Mouse (Mus musculus) kidney, adult 2 months (tissue): ENCODE data around the gene Noa1.

Experiments
- CTCF ChIP-seq: fragments of 200-500 bp; conservative IDR thresholded peaks from 2 replicates; pipeline ENCODE4 v1.5.1; 2011; ENCODE audit warnings: low read depth, mild to moderate bottlenecking, control low read depth, low read length, moderate library complexity, mixed read lengths; ENCODE audit not compliant: insufficient read depth, insufficient read length
- POLR2A ChIP-seq: fragments of 200-500 bp; IDR thresholded peaks from one replicate; pipeline ENCODE4 v1.6.1; 2011; ENCODE audit warnings: low read depth, low read length, control low read depth

DNA sequence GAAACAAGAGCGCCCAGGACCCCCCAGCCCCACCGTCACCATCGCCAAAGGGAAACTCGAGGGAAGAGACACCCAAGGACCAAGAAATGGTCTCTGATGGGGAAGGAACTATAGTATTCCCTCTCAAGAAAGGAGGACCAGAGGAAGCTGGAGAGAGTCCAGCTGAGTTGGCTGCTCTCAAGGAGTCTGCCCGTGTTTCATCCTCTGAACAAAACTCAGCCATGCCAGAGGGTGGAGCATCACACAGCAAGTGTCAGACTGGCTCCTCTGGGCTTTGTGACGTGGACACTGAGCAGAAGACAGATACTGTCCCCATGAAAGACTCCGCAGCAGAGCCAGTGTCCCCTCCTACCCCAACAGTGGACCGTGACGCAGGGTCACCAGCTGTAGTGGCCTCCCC is 27.6 kb downstream of the Noa1 start:
- TF ChIP-seq CTCF: no peak
- TF ChIP-seq POLR2A: no peak
